Mouse (Mus musculus): ENCODE data around the gene Adad1. TPM values are rescaled to one million over a fixed set of nuclear protein-coding genes. Genes with fewer than 3 reads are reported as not detected.

Gene Adad1
- polyA plus RNA-seq (2017; shearing (Covaris generic)): not detected

DNA sequence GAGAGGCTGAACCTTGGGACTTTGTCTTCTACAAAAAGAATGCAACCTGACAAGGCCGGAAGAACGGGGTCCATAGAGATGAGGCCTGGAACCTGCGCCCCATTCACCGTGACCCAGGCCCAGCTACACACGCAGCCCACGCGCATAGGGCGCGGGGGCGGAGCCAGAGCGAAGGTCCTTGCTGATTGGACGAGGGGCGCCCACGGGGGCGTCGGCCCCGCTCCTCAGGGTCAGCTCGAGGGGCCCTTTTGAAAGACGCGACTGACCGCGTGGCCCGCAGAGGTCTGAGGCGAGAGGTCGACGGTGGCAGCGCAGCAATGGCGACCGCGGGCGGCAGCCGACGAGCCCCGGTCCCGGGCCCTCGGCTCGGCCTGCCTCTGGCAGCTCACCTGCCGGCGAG, at the start of gene Adad1:
Gene Adad1, plus strand, starts transcription at position 122 of the 400 bp plus-strand sequence.
- no peak for ATAC-seq

DNA sequence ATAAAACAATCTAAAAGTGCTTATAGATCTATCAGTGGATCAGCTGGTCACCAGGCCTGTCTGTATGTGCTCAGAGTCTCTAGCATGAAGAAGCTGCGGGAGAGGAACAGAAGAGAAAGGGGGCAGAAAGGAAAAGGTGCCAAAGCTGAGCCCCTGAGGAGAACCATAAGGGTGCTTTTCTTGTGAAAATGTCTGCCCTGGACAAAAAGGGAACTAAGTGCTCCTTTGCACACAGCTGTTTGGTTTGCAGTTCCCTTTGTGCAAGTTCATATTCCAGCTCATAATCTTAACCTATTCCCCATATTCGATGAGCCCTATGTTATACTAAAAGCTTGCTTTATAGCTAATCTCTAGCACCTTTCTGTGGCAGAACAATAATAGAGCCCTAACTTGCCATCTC, 25.3 kb upstream of the Adad1 start:
- no peak for ATAC-seq

DNA sequence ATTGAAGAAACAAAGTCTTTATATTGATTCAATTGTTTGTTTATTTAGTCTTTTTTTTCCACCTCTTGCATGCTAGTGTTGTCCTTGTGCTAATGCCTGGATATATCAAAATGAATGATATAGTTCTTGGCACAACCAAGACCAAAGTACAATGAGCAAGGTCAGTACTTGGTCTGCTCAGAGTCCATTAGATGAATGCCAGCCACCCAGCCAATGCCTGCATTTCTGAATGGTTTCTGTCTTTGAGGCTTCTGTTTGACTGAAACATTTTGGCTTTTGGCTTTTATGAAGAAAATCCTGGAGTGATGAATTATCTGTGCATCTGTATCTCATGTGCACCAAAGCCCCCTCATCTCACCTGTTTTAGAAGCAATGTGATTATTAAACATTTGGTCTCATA, 23.5 kb upstream of the Adad1 start:
- ATAC-seq: no peak

DNA sequence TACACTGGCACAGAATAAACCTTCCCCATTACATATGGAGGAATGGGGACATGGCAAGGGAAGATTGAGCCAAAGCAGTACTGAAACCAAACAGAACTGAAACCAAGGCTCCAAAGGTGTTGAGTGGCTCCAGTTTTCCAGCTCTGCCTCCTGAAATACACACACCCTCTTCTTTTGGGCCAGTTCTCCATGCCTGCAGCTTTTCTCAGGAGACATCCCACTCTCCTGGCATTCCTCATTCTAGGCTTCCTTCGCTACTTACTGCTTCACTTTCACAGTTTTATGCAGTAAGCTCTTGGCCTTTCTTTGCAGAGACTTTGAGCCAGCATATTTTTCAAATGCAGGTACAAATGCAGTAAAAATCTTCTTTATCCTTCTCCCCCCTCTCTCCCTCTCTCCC, 11.8 kb upstream of the Adad1 start:
- ATAC-seq: no peak

DNA sequence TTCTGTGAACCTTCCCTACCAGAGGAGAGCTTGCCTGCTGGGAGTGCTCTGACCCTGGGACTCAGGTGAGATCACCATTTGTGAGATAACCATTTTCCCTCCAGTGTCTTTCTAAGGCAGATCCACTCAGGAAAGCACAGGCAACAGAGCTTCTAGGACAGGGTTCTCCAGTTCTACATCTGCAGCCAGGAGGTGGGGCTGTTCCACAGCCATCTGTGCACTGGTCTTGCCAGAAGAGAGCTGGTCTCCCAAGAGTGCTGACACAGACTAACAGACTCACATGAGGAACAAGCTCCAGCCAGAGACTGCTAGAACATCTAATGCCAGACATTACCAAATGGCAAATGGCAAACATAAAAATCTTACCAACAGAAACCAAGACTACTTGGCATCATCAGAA, 9.9 kb downstream of the Adad1 start:
- no peak for ATAC-seq

DNA sequence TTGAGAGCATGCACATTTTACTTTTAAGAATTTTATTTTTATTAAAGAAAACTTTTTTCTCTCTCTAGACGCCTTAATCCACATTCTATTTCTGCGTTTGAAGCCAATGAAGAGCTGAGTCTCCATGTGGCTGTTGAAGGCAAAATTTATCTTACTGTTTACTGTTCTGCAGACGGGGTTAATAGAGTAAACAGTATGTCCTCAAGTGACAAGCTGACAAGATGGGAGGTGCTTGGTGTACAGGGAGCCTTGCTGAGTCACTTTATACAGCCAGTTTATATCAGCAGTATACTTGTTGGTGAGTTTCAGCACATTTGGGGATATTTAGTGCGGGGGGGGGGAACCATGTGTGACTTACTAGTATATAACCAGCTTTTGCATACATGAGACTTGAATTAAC, 21.5 kb downstream of the Adad1 start:
- no peak for ATAC-seq

DNA sequence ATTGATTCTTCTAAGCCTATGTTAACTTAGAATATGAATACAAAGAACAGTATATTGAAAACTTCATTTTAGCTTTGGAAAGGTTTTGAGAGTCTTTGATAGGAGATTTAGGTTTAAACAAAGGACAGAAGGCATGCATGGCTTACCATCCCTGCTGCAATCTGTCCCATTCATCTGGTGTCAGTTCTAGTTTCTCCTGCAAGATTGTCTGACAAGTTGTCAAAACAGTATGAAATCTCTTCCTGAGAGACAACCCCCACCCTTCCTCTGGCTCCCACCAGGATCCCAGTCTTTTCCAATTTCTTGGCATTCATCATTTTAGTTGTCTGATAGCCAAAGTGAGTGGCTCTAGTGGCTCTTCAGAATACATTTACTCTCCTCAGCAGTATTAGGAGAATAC, 27.4 kb downstream of the Adad1 start:
- no peak for ATAC-seq

DNA sequence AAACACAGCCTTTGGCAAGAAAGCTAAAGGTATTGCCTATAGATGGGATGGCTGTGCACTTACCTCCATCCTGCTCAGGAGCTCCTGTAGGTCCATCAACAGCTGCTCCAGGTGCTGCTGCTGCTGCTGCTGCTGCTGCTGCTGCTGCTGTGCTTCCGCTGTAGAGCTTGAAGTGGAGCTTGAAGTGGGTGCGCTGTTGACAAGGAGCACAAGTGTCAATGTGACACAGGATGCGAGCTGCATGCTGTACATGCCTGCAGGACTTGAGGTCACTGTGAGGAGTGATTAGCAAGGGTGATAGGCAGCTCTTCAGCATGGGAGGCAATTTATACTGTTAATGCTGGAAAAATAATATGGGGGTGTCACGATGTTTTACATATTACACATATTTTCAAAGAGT, 62.3 kb downstream of the Adad1 start, which contains the start of gene Il2:
Gene Il2, minus strand, starts transcription at position 305 of the 400 bp plus-strand sequence.
- ATAC-seq: peak; percentile 25

DNA sequence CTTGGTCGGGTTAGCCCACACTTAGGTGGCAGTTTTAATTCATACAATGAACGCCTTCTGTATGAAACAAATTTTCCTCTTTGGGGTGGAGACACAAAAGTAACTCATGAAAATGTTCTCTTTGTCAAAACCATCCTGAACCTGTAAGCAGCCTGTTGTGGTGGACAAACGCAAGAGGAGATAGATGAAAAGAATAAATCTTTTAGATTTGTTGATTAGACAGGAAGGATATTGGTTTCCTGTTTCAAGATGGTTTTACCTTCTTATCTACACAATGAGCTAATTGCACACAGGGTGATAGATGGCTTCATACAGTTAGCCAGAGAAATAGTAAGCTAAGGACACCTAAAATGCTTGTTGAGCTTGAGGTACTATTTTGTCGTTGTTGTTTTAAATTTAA, 62.8 kb downstream of the Adad1 start:
- ATAC-seq: peak; percentile 62

DNA sequence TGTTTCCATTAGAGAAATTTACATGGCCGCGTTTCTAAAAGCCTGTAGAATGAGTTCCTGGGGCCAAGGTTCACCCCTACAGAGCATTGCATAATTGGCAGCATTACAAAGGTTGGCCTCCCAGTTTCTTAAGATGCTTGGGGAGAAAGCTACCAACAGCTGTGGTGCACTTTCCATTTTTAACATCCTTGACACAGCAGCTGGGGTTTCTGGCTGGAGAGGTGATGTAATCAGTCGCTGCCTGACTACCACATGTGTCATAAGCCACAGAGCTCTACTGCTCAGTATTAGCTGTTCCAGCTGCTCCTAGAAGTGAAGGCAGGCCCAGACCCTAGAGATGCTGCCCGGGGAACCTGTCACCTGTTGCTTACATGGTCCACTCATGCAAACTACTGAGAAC, 64.9 kb downstream of the Adad1 start:
- ATAC-seq: peak; percentile 19

DNA sequence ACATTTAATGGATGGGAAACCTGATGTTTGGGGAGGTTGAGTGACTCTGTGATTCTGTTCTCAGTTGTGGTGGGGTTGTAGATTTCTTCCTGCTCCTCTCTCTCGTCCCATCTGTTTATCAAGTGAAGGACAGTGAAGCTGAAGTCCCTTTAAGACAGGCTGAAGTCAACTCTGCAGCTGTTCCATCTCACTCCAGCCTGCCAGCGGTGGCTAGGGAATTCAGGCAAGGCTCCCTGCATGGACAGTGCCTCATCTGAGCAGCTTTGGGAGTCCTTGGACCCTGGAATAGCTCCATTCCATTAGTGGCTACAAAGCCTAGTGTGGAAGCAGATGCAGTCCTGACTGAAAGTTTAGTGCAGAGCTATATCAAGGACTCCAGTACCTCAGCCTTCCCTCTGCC, 65.7 kb downstream of the Adad1 start:
- no peak for ATAC-seq

DNA sequence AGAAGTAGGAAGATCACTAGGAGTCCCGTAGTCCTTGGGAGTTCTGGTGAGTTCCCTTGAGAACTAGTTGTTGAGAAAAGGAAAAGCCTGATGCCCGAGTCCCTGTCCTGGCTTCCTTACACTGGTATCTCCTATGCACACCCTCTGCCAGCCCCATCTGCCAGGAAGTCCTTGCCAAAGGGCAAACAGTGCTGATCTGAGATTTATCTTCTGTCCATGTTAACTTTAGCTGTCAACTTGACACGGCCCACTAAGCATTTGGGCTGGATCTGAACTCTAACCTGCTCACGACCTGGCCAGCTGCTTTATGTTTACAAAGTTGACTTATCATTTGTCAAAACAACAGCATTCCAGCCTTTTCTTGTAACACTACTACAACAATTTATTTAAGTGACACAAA, 73.9 kb downstream of the Adad1 start:
- ATAC-seq: no peak

DNA sequence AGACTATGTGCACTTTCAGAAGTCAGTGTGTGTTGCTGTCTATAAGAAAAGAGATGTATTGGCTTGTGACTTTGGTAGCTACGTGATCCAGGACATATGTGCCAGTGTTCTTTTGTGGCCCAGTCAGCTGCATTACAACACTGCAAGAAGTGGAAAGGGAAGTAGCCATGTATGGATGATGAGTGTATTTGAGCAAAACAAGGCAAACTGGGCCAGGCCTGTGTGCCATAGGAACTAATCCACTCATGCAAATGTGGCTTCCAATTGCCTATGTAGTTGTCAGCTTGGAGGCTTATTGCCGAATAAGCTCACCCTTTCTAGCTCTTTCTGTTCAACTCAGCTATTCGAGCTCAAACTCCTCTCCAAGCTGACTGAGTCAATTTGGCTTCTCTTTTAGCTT, 75.9 kb downstream of the Adad1 start:
- ATAC-seq: no peak

DNA sequence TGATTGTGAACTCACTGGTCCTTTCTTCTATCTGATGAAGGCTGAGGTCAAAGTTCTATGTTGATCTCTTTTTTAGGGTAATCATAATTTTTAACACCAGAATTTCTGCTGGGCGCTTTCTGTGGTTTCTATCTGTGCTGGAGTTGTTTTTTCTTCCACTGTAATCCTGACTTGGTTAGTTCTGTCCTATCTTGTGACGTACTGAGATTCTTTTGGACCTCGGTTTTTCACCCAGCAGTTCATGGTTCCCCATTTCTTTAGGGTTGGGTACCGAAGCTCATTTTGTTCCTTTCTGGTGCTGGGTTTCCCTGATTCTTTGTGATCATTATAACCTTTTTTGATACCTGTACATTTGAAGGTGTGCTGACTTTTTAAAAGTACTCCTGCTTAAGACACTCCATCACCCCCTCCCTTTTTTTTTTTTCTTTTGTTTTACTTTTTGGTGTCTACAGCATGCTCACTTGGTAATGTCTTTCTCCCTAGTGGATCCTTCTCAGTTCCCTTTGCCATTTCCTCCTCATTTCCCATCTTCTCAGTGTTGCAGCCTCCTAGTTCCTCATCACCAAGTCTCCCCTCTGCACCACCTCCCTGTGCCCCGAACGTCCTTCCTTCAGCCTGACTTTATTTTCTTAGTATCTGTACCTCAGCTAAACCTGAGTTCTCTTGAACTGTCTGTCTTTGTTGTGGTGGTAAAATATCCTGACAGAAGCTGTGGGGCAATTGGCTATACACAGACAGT, 77.0 kb downstream of the Adad1 start:
- no peak for ATAC-seq

DNA sequence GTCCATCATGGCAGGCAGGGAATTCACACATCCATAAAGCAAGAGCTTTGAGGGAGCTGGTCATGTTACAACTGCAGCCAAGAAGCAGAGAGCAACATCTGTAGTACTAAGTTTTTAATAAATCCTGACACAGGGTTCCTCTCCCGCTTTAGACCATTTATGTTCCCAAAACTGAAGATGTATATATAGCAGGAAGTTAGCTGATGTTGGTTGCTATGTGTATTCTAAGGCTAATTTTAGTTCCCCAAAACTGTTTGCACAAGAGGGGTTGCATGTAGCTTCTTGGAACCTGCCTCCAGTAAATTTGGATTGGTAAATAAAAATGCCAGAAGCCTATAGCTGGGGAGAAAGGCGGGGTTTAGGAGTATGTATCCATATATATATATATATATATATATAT, 78.5 kb downstream of the Adad1 start:
- ATAC-seq: no peak

DNA sequence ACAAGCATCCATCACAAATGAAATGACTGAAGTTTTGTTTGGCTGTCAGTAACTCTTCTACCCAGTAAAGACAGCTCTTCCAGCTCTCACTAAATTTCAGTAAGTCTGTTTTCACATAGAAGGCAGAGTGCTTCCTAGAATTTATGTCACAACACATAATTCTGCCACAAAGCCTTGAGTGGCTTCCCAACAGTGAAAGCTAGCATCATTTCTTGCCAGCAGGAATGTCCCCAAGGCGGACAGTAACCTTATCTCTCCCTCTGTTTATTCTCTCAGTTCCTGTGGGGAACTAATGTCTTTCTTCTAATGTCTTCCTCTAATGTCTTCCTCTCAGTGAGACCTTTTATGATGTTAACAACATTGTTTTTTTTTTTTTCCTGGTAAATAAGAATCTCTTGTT, 81.7 kb downstream of the Adad1 start:
- no peak for ATAC-seq

DNA sequence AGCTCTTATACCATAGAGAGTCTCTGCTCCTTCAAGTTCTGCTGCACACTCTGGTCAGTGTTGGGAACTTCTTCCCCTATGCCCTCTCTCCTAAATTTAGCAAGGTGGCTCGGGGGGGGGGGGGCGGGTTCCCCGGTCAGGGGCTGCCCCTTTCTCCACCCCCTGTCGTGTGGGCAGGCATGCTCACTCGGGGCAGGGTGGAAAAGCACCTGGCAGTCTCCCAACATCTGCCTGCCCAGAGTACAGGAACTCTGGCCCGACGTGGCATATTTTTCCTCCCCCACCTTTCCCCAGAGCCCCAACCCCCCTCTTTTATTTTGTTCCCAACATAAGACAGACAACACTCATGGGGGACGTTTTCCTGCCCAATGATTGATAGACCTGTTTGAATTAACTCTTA, 83.1 kb downstream of the Adad1 start:
- ATAC-seq: no peak

DNA sequence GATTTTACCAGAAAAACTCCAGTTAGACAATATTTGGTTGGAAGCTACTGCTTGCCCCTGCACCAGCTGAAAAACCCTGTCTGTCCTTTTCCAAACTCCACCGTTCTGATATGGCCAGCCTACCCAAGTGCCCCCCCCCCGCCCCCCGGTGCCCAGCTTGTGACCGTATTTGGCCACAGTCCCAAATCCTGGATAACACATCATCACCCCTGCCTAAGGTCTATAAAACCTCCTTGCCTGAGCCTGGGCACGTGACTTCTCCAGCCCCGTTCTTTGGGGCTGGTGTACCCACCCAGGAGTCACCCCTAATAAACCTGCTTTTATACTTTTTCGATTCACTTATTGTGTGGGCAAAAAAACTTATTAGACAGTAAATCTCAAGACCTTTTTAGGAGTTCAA, 83.5 kb downstream of the Adad1 start:
- ATAC-seq: no peak

DNA sequence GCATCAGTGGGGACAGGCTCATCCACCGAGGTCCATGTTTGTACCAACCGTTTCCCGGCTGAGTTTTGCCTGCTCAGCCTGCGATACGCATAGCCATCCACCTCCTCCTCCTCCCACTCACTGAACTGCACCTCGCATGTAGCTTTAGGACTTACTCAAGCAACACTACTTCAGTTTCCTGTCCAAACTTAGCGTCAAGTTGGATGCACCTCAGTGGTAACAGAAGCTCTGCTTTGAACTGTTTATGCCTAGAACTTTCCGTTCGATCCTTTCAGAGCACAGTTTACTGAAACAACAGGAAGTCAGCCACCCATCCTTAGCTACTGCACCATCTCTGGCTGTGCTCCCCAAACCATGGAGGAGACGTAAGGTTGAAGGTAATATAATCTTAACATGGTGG, 88.9 kb downstream of the Adad1 start:
- peak; percentile 71 for ATAC-seq

DNA sequence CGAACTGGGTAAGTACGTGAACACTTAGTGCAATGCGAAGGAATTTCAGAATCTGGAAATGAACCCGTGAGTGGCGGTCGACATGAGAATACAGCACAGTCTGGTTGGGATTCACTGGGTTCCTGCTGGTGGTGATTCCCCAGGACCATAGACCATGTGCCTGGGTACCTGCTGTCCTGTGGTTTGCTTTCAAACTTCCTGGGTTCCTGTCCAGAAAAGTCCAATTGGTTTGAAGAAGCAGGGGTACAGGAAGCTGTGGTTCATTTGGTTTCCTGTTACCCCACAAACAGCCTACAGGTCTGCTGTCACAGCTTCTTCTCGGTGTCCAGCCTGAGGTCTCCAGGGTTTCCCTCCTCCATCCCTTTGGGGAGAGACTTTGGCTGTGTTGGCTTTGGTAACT, 89.7 kb downstream of the Adad1 start:
- peak; percentile 24 for ATAC-seq

DNA sequence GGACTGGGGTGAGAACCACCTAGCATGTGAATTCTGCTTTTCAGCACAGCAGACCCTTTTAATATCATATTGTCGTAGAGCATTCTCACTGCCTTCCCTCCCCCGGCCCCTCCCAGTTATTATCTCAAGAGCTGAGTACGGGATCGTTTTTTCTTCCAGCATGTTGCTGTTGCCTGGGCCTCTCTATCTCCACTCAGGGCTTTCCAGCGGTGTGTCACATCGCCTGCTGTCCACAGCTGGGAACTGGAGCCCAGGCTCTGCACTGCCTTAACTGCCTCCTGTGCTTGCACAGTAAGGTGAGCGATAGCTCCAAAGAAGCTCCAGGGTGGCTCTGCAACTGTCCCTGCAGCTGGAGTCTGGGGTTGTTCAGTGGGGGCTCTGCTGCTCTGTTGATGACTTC, 91.1 kb downstream of the Adad1 start:
- no peak for ATAC-seq

DNA sequence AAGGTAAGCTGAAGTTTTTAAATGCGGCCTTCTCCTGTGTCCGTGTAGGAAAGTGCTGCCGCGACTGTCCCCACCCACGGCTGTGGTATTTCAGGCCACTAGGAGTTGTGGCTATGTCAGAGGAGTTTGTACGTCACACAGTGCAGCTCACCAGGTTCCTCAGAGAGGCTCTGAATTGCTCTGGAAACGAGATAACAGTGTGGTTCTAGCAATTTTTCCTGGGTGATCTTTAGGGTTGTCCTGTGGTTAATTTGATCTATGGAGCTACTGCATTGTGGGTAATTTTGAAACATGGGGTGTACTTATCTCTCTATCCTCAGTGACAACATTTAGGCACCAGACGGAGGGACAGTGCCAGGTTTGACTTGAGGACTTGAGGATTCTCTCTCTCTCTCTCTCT, 93.8 kb downstream of the Adad1 start:
- ATAC-seq: no peak

DNA sequence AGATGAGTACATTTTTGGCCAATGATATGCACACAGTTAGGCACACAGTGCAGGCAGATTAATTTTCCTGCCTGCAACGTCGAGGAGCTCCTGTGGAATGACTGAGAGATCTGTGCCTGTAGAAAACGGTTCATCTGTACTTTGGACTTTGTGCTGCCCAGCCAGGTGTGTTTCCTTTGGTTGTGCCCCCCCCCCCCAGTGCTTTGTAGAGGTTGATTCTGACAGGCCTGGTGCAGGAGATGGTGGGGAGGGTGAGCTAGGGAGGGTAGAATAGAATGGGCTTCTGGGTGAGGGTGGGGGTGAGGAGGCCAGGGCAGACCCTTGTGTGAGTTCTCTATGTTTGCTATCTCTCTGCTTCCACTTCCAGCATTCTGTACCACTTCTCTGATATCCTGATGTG, 94.9 kb downstream of the Adad1 start:
- no peak for ATAC-seq

DNA sequence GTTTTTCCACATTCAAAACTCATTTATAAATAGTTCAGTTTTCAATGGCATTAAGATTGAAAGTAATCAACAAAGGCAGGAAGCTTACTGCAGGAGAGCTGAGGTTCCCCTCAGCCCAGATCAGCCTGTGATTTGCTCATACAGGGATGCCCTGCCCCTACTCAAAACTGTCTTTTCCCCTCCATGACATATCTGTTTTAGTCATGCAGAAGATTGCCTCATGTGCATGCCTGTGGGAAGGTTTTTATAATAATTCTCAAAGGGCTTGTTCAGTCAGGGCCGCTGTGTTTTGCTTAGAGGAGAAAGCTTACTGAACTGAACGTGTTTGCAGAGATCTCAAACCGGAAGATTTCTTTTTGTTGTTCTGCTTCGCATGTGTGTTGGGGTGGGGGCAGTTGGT, 97.8 kb downstream of the Adad1 start:
- no peak for ATAC-seq

DNA sequence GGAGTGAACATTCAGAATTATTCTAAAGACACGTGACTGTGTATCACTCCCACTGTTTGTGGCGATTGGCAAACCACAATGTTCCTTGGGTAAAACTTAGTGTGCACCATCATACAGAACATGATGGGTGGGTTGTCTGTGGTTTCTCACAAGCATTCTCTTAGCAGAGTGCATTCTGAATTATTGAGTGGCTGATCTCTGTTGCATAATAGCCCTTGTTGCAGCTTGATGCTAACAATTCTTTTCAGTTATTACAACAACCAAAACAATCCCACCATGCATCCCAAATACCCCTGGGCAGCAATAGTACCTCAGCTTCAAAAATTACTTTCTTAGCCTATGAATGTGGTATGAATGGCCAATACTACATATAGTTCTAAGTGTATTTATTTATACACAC, 106.0 kb downstream of the Adad1 start:
- ATAC-seq: no peak

Measured in activated CD4-positive, CD25-positive, alpha-beta regulatory T cell, adult 4 months (primary cell).